Mouse (Mus musculus) macrophage (primary cell): ENCODE results near the gene Slc36a4. TPM values are rescaled to one million over a fixed set of nuclear protein-coding genes. Genes with fewer than 3 reads are reported as not detected.

Source experiments
- H3K27ac ChIP-seq: fragments of 350-480 bp; formaldehyde crosslinking; 2 replicates; pipeline ENCODE4 v1.9.0; 2021
- H3K36me3 ChIP-seq: fragments of 350-480 bp; formaldehyde crosslinking; 2 replicates; pipeline ENCODE4 v1.9.0; 2021; ENCODE audit errors: inconsistent target
- H3K4me3 ChIP-seq: fragments of 350-480 bp; formaldehyde crosslinking; 2 replicates; pipeline ENCODE4 v1.9.0; 2021; ENCODE audit errors: inconsistent target
- H3K79me2 ChIP-seq: fragments of 350-480 bp; formaldehyde crosslinking; 2 replicates; pipeline ENCODE4 v1.9.0; 2021; ENCODE audit errors: inconsistent target
- WGBS: methylation state at CpG from one replicate; pipeline ENCODE4 v1.1.7; 2026; ENCODE audit warnings: inconsistent platforms; ENCODE audit not compliant: missing documents; 5-methylcytosine and 5-hydroxymethylcytosine counted together
- polyA plus RNA-seq: library from polyadenylated mRNA; stranded (reverse); fragments of 250-400 nt; gene quantifications from 3 replicates; pipeline ENCODE4 v1.2.4, GENCODE M21; 2018; ENCODE audit warnings: inconsistent platforms

The Slc36a4 gene
- polyA plus RNA-seq, 1 experiment from 2014 or later = 21.7 TPM

- Histone ChIP-seq H3K79me2 (peaks cover 97% of the 10 kb centered on the region), H3K4me3 (no peak overlapping the region), H3K27ac (no peak overlapping the region), H3K36me3 (peaks cover 3% of the 10 kb centered on the region; the same call in 1 of the 2 replicates)
- 67% methylated on average over 4 of the region's 4 CpGs for WGBS
Measured at GRCm38 (mm10) chr9:15714792-15715191, 5.3 kb downstream of the Slc36a4 start.

DNA sequence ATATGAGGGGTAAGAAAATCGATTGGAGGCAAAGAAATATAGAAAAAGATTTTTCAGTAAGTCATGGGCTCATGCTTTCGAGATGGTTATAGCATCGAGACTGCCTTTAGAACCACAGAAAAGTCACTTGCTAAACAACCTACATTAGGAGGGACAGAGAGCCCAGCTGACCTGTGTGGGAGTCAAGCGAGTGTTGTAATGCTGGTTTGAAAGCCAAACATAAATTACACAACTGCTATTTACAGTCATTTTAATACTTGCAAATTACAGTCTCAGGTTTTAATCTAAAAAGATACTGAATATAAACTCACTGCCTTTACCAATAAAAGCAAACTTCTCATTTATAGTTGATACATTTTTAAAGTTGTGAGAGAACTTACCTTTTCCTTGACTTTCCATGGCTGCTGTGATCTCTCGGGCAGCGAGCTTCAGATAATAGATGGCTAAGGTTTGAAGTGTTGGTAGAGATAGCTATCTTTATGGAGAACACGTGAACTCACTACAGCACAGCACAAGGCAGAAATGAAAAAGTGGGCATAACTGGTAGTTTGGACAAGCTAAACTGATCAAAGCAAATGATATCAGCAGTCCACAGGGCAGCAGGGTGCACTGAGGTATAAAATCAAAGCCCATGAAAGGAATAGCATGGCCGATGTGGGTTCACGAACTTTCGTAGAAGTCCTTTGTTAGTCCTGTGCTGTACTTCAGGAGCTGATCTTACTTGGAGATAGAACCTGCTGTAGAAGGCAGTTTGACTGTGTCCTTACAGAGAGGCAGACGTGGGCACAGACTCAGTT lies 5.9 kb downstream of the Slc36a4 start:
- no peak overlapping the region for H3K27ac ChIP-seq
- peaks cover 100% of the 10 kb centered on the region for H3K79me2 ChIP-seq
- H3K36me3 ChIP-seq = peaks cover 6% of the 10 kb centered on the region
- WGBS = 95% methylated on average over 11 of the region's 11 CpGs
- H3K4me3 ChIP-seq = no peak overlapping the region

DNA sequence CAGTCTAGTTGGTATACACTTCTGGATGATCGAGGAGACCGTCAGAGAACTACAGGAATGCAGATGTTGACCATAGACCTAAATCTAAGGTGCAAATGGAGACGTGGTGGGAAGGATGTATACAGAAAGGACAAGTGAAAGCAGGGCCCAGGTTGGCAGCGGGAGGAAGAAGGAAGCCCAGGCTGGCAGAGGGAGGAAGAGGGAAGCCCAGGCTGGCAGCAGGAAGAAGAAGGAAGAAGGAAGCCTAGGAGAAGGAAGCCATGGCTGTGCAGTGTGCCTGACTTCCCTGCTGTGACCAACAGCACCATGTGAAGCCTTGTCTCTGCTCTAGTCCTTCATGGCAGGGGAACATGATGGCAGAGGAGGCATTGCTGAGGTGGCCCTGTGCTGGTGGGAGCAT lies 7.8 kb downstream of the Slc36a4 start:
- no peak overlapping the region for H3K27ac ChIP-seq
- no peak overlapping the region for H3K4me3 ChIP-seq
- 76% methylated on average over 4 of the region's 4 CpGs for WGBS
- H3K36me3 ChIP-seq = peaks cover 7% of the 10 kb centered on the region
- peaks cover 92% of the 10 kb centered on the region for H3K79me2 ChIP-seq

DNA sequence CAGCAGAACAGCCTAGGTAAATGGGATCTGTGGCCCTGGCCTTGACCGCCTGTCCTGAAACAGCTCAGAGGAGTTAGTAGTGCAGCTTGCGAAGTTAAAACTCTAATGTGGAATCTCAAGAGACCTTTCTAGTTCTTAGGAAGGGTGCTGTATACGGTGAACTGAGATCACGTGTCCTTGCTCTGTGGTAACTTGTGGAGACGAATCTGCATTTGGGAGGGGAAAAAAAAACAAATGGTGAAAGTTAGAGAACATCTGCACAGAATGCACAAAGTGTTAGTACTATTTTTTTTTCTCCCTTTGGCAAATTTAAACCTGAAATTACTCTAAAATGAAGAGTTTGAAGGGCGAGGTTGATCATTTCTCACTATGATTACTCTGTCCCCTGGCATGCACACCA lies 8.8 kb downstream of the Slc36a4 start:
- Histone ChIP-seq H3K79me2 (peaks cover 82% of the 10 kb centered on the region), H3K36me3 (peaks cover 15% of the 10 kb centered on the region), H3K27ac (no peak overlapping the region), H3K4me3 (no peak overlapping the region)
- 95% methylated on average over 6 of the region's 6 CpGs for WGBS

GRCm38 (mm10) chr9:15719594-15719993 lies 10.1 kb downstream of the Slc36a4 start:
- Histone ChIP-seq H3K4me3 (no peak overlapping the region), H3K27ac (no peak overlapping the region), H3K36me3 (peaks cover 27% of the 10 kb centered on the region), H3K79me2 (peaks cover 69% of the 10 kb centered on the region)
- WGBS = 96% methylated on average over 14 of the region's 14 CpGs

GRCm38 (mm10) chr9:15720556-15720955 lies 11.0 kb downstream of the Slc36a4 start:
- WGBS = 92% methylated on average over 8 of the region's 8 CpGs
- Histone ChIP-seq H3K27ac (no peak overlapping the region), H3K79me2 (peaks cover 60% of the 10 kb centered on the region), H3K4me3 (no peak overlapping the region), H3K36me3 (peaks cover 37% of the 10 kb centered on the region)

DNA sequence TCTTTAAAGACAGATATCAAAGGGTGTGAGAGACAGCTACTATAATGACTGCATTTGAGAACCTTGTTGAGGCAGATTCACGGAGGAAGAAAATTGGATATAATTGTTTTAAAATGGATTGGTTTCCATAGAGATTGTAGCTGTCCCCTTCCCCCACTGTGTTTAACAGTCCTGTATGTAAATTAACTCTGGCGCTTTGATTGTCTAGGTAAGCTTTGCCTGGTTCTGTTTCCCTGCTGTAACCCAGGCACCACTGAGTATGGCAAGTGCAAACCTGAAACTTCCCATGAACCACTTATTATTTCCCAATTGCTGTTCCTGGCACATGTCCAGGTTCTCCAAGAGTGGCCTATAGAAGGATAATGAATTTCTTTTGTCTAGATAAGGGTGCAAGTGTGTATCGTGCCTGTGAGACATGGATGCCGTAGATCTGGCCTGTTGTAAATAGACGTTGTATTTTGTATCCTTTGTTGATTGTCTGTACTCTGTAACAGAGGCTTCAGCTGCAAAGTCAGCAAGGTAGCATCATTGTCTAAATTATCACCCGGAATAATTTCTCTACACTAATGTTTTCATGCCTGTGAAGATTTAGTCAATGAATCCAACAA lies 11.8 kb downstream of the Slc36a4 start:
- Histone ChIP-seq H3K4me3 (no peak overlapping the region), H3K27ac (no peak overlapping the region), H3K36me3 (peaks cover 43% of the 10 kb centered on the region), H3K79me2 (peaks cover 52% of the 10 kb centered on the region)
- WGBS = 96% methylated on average over 6 of the region's 6 CpGs

- 77% methylated on average over 7 of the region's 8 CpGs for WGBS
- Histone ChIP-seq H3K36me3 (peaks cover 54% of the 10 kb centered on the region), H3K79me2 (peaks cover 40% of the 10 kb centered on the region), H3K27ac (no peak overlapping the region), H3K4me3 (no peak overlapping the region)
Measured at GRCm38 (mm10) chr9:15722506-15722905, 13.0 kb downstream of the Slc36a4 start.

- H3K79me2 ChIP-seq = no peaks in the 10 kb centered on the region
- H3K27ac ChIP-seq = no peak overlapping the region
- peaks cover 84% of the 10 kb centered on the region for H3K36me3 ChIP-seq
- 98% methylated on average over 8 of the region's 8 CpGs for WGBS
- H3K4me3 ChIP-seq = no peak overlapping the region
Measured at GRCm38 (mm10) chr9:15727168-15727567, 17.6 kb downstream of the Slc36a4 start.

DNA sequence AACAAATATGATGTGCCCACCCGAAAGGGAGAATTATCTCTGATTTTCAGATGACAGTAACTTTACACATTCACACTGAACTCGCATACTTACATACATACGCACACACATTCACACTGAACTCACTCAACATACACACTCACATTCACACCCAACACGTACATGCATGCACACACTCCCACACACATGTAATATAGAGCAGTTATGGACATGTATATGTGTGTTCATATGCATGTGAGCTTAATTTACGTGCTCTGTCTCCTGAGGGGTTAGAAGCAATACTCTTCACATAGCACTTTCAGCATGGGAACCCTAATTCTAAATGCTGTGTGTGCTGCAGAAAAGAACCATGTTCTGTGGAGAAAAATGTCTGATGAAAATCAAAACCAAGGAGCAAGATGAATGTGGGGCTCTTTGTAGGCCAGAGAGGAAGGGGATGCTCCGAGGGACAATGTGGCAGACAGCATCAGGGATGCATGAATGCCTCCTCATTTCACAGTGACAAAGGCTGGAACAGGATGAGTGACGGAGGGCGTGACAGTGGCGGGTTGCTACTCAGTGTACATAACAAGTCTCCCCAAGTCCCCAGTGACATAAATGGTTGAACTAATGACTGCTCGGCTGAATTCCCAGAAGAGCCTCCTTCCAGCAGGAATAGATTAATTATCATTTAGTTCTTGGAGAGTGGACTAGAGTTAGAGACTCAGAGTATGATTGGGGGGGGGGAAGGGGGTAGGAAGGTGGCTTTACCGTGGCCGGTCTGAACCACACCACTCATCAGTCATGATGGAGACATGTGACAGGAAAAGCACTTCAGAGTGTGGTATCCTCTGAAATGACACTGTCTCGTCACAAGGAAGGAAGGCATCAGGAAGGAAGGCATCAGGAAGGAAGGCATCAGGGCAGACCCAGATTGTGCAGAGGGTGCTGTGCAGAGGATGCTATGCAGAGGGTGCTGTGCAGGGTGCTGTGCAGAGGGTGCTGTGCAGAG lies 22.5 kb downstream of the Slc36a4 start:
- Histone ChIP-seq H3K79me2 (no peaks in the 10 kb centered on the region), H3K27ac (no peak overlapping the region), H3K36me3 (peaks cover 72% of the 10 kb centered on the region), H3K4me3 (no peak overlapping the region)
- WGBS = 80% methylated on average over 13 of the region's 13 CpGs

GRCm38 (mm10) chr9:15734056-15734866 lies 24.7 kb downstream of the Slc36a4 start:
- Histone ChIP-seq H3K36me3 (peaks cover 72% of the 10 kb centered on the region), H3K27ac (no peak overlapping the region), H3K4me3 (no peak overlapping the region), H3K79me2 (no peaks in the 10 kb centered on the region)
- WGBS = 98% methylated on average over 10 of the region's 11 CpGs

GRCm38 (mm10) chr9:15734867-15735131 lies 25.3 kb downstream of the Slc36a4 start:
- no peak overlapping the region for H3K27ac ChIP-seq
- H3K4me3 ChIP-seq = no peak overlapping the region
- peaks cover 71% of the 10 kb centered on the region for H3K36me3 ChIP-seq
- H3K79me2 ChIP-seq = no peaks in the 10 kb centered on the region
- 95% methylated on average over 6 of the region's 6 CpGs for WGBS

DNA sequence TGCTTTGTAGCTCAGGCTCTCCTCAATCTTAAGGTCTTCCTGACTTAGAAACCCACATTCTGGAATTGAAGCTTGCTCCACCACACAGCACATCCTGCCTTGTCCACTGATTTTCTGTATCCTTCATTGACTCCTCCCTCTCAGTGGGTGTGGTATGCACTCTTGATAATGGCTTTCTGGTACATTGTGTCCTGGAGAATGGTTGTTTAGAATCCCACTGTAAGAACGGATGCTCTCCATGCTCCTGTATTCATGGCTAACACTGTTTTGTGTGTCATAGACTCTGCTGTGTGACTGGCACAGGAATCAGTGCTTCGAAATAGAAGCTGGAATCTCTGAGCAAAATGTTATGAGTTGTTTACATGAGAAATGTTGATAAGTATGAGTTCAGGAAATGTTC lies 28.0 kb downstream of the Slc36a4 start:
- Histone ChIP-seq H3K36me3 (peaks cover 60% of the 10 kb centered on the region), H3K4me3 (no peak overlapping the region), H3K79me2 (no peaks in the 10 kb centered on the region), H3K27ac (no peak overlapping the region)
- WGBS = 95% methylated on average over 2 of the region's 2 CpGs

GRCm38 (mm10) chr9:15741428-15741827 lies 31.9 kb downstream of the Slc36a4 start:
- H3K79me2 ChIP-seq = no peaks in the 10 kb centered on the region
- WGBS = 98% methylated on average over 4 of the region's 4 CpGs

More at GRCm38 (mm10) chr9:15741428-15741827, 31.9 kb downstream of the Slc36a4 start:
- H3K4me3 ChIP-seq = no peak overlapping the region
- no peak overlapping the region for H3K27ac ChIP-seq
- H3K36me3 ChIP-seq = peaks cover 35% of the 10 kb centered on the region
